Mouse (Mus musculus): Measurements from ENCODE around the gene Atrnl1. TPM values are rescaled to one million over a fixed set of nuclear protein-coding genes. Genes with fewer than 3 reads are reported as not detected.

Atrnl1 gene
- polyA plus RNA-seq (2017; shearing (Covaris generic)): under 1 TPM; 0.12 to 0.28 (median 0.16) TPM

- ATAC-seq: peak; percentile 62
Measured at GRCm38 (mm10) chr19:57610476-57611261, at the start of gene Atrnl1. Gene Atrnl1 (plus strand): TSS chr19:57611034.

GRCm38 (mm10) chr19:57561486-57561885 lies 49.3 kb upstream of the Atrnl1 start:
- ATAC-seq: no peak

- ATAC-seq: no peak
Measured at GRCm38 (mm10) chr19:57569040-57569439, 41.8 kb upstream of the Atrnl1 start.

GRCm38 (mm10) chr19:57572360-57573237 lies 38.2 kb upstream of the Atrnl1 start:
- ATAC-seq: no peak

GRCm38 (mm10) chr19:57573470-57573869 lies 37.4 kb upstream of the Atrnl1 start:
- ATAC-seq: no peak

GRCm38 (mm10) chr19:57575027-57575426 lies 35.8 kb upstream of the Atrnl1 start:
- no peak for ATAC-seq

- ATAC-seq: no peak
Measured at GRCm38 (mm10) chr19:57576836-57577235, 34.0 kb upstream of the Atrnl1 start.

GRCm38 (mm10) chr19:57577256-57577655 lies 33.6 kb upstream of the Atrnl1 start:
- ATAC-seq: no peak

- no peak for ATAC-seq
Measured at GRCm38 (mm10) chr19:57580962-57581361, 29.9 kb upstream of the Atrnl1 start.

GRCm38 (mm10) chr19:57585231-57585792 lies 25.5 kb upstream of the Atrnl1 start:
- ATAC-seq: no peak

GRCm38 (mm10) chr19:57586172-57586571 lies 24.7 kb upstream of the Atrnl1 start:
- ATAC-seq: no peak

- ATAC-seq: no peak
Measured at GRCm38 (mm10) chr19:57589516-57589915, 21.3 kb upstream of the Atrnl1 start.

GRCm38 (mm10) chr19:57590895-57591294 lies 19.9 kb upstream of the Atrnl1 start:
- ATAC-seq: no peak

GRCm38 (mm10) chr19:57591631-57592030 lies 19.2 kb upstream of the Atrnl1 start:
- no peak for ATAC-seq

GRCm38 (mm10) chr19:57592355-57592754 lies 18.5 kb upstream of the Atrnl1 start:
- no peak for ATAC-seq

GRCm38 (mm10) chr19:57599126-57599525 lies 11.7 kb upstream of the Atrnl1 start:
- no peak for ATAC-seq

GRCm38 (mm10) chr19:57600233-57600929 lies 10.5 kb upstream of the Atrnl1 start:
- ATAC-seq: no peak

- ATAC-seq: no peak
Measured at GRCm38 (mm10) chr19:57600930-57601328, 9.9 kb upstream of the Atrnl1 start.

GRCm38 (mm10) chr19:57603593-57603992 lies 7.2 kb upstream of the Atrnl1 start:
- no peak for ATAC-seq

- no peak for ATAC-seq
Measured at GRCm38 (mm10) chr19:57605941-57606340, 4.9 kb upstream of the Atrnl1 start.

- no peak for ATAC-seq
Measured at GRCm38 (mm10) chr19:57606351-57606750, 4.5 kb upstream of the Atrnl1 start.

- no peak for ATAC-seq
Measured at GRCm38 (mm10) chr19:57609361-57610057, 1.3 kb upstream of the Atrnl1 start.

All from inflammation-experienced regulatory T-cells, adult 6 months (primary cell).